Mouse (Mus musculus): ENCODE measurements around the gene Ung.

- TF ChIP-seq POLR2A (IDR thresholded peaks at IDR 0.05; ENCODE audit: insufficient read depth, low read depth, low read length) (no peak), CTCF (IDR thresholded peaks at IDR 0.05; ENCODE audit: insufficient read depth, low read depth, low read length) (no peak)
Observed at GRCm38 (mm10) chr5:114101873-114102272, 28.3 kb upstream of the Ung start.

Measured in olfactory bulb, adult 2 months (tissue).